Mouse (Mus musculus): ENCODE results near the gene Abcf3. TPM values are rescaled to one million over a fixed set of nuclear protein-coding genes. Genes with fewer than 3 reads are reported as not detected.

Abcf3 gene
- total RNA-seq, 4 experiments from 2014 or later: 62.4 to 85.5 (median 78.0) TPM

GRCm38 (mm10) chr16:20540438-20540837 is 7.9 kb upstream of the Abcf3 start:
- no peak for DNase-seq (ENCODE audit: low spot score)

GRCm38 (mm10) chr16:20545696-20546095 is 2.7 kb upstream of the Abcf3 start:
- DNase-seq (ENCODE audit: low spot score): no peak

- DNase-seq (ENCODE audit: low spot score): no peak
Observed at GRCm38 (mm10) chr16:20547423-20547822, 954 bp upstream of the Abcf3 start.

DNA sequence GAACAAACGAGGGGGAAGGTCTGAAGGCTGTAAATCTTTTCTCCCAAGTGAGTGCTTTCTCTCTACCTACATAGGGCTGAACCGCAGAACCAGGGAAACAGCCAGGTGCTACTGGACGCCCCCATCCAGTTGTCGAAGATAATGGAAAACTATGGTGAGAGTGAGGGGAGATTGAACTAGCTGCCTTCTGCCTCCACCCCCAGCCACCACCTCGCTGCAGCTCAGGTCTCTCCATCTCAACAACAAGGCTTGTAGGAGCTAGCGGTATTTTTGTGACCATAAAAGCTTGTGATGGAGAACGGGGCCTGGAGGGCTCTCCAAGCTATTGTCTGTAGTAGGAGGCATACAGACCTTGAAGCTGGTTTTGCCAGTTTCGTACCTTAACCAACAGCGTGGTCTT is 784 bp downstream of the Abcf3 start:
- no peak for DNase-seq (ENCODE audit: low spot score)

DNA sequence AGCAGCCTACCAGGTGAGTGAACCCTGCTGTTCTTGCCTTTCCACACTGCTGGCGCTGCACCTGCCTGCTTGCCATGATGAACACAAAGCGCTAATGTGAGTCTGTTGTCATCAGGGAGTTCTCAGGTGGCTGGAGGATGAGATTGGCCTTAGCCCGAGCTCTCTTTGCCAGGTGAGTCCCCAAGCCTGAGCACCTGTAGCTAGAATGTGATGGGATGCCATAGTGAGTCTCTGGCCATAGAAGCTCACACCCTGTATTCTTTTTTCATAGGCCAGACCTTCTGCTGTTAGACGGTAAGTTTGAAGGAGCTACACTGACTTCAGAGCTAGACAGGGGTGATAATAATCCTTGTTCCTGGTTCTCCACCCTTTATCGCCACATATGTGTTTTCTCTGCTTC is 3.3 kb downstream of the Abcf3 start:
- DNase-seq (ENCODE audit: low spot score): no peak

- no peak for DNase-seq (ENCODE audit: low spot score)
Observed at GRCm38 (mm10) chr16:20552594-20552993, 4.2 kb downstream of the Abcf3 start.

- DNase-seq (ENCODE audit: low spot score): no peak
Observed at GRCm38 (mm10) chr16:20555000-20555399, 6.6 kb downstream of the Abcf3 start.

DNA sequence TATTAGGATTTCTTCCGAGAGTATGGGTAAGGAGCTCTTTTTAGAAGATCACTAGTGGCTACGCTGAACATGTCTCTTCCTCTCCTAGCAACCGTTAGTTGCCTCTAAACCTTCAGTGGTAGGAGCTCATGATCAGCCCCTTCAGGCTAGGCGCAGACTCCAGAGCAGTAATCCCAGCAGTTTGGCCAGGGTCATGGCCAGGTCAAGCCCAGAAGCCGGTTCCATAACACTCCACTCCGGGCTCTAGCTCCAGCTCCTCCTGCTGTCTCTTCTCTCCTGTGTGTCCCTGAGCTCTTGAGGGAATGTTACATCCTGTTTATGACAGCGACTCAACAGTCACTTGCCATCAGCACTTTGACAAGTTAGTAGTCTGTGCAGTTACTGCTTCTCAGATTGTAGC is 9.0 kb downstream of the Abcf3 start:
- DNase-seq (ENCODE audit: low spot score): no peak

- no peak for DNase-seq (ENCODE audit: low spot score)
Observed at GRCm38 (mm10) chr16:20565075-20565474, 16.7 kb downstream of the Abcf3 start.

DNA sequence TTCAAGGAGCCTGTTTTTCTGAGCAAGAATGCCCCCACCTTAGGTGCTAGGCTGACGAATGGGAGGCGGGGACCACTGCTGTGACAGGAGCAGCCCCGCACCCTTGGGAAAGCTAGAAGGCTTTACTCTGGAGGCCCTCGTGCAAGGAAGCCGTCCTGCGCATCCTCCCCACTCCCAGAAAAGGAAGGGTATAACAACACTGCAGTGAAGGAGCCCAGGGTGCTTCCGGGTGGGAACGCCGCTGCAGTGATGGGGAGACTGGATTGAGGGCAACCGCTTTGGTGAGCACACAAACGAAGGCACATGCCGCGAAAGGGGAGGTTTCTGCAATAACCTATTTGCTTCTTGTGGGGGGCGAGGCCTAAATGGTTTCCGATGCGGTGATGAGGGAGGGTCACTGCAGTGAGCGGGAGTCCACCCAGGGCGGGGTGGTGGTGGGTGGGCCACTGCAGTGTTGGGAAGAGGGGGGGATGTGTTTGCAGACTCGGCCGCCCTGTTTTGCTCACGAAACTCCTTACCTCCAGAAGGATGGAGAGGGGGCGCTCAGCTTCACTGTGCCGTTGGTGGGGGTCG is 41.1 kb downstream of the Abcf3 start, which contains the start of gene Vwa5b2:
TSS of gene Vwa5b2 (plus strand) at position 106 of the 573 bp plus-strand sequence.
- no peak for DNase-seq (ENCODE audit: low spot score)

- DNase-seq (ENCODE audit: low spot score): no peak
Observed at GRCm38 (mm10) chr16:20589939-20590679, 41.7 kb downstream of the Abcf3 start.

DNA sequence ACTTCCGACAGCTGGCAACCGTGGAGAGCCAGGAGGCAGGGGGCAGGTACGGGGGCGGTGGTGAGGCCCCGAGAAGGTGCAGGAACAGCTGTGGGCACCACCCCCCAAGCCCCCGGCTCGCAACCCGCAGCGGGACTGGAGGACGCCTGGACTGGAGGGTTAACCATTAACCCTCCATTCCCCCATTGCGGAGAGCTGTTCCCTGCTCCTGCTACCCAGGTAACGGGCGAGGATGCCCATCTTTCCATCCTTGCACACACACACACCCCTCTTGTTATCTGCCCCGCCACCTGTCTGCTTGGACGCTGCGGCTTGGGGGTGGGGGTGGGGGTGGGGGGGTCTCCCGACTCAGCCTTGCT is 42.3 kb downstream of the Abcf3 start:
- DNase-seq (ENCODE audit: low spot score): no peak

- no peak for DNase-seq (ENCODE audit: low spot score)
Observed at GRCm38 (mm10) chr16:20591076-20591705, 42.8 kb downstream of the Abcf3 start.

DNA sequence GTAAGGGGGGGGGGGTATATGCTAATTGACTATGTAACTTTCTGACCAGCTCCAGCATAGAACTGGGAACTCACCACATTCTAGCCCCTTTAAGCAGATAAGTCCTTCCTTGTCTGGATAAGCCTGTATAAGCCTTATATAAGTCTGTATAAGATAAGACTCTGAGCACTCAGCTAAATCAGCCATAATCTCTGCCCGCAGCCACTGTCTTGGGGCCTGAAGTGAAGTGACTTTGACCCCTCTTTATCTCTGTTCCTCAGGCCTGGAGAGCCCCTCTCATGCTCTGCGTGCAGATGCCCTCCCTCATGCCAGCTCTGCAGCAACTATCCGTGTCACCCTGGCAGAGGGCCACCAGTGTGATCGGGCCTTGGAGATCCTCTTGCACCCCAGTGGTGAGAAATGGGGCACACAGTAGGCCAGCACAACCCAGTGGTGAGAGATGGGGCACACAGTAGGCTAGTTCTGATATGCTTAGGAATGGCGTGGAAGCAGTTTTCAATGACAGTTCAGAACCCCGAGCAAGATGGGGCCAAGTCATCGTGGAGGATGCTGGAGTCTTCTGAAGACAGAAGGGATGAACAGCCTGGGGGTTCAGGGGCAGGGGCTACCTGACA is 46.8 kb downstream of the Abcf3 start:
- DNase-seq (ENCODE audit: low spot score): no peak

DNA sequence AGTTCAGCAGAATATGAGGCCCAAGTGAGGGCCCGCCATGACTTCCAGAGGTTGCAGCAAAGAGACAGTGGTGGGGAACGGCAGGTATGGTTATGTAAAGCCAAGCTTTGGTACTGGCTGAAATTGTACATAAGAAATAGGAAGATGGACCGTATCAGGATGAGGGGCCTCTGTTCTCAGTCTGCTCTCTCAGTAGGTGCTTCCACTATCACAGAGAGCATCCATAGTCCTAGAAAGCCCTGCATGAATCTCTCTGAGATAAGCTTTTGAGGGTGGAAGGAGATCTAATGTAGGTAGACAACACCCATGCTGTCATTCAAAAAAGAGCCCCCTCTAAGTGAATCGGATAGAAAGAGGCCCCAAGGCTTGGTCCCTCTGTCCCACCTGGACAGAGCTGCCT is 47.4 kb downstream of the Abcf3 start:
- DNase-seq (ENCODE audit: low spot score): no peak

DNA sequence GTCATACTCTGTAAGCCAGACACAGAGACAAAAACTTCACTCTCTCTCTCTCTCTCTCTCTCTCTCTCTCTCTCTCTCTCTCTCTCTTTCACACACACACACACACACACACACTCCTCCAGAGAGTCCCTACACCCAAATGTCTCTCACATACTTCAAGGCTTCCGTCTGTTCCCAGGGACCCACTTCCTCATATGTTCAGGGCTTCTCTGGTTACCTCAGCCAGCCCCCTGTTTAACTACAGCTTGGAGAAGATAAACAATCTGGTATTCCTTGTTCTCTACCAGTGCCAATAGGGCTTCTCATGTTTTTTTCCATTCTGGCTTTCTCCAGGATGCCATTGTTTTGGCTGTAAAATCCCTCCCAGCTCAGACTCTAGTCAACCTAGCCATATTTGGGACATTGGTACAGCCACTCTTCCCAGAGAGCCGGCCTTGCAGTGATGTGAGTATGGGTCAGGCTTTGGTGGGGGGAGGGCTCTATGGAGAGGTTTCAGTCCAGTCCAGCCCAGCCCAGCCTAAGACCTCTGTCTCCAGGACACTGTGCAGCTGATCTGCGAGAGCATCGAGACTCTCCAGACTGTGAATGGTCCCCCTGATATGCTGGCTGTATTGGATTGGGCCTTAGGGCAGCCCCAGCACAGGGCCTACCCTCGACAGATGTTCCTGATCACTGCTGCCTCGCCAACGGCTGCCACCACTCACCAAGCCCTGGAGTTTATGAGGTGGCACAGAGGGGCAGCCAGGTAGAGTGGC is 48.5 kb downstream of the Abcf3 start:
- DNase-seq (ENCODE audit: low spot score): no peak

- DNase-seq (ENCODE audit: low spot score): no peak
Observed at GRCm38 (mm10) chr16:20600511-20600910, 52.1 kb downstream of the Abcf3 start.

- DNase-seq (ENCODE audit: low spot score): no peak
Observed at GRCm38 (mm10) chr16:20604705-20605104, 56.3 kb downstream of the Abcf3 start.

DNA sequence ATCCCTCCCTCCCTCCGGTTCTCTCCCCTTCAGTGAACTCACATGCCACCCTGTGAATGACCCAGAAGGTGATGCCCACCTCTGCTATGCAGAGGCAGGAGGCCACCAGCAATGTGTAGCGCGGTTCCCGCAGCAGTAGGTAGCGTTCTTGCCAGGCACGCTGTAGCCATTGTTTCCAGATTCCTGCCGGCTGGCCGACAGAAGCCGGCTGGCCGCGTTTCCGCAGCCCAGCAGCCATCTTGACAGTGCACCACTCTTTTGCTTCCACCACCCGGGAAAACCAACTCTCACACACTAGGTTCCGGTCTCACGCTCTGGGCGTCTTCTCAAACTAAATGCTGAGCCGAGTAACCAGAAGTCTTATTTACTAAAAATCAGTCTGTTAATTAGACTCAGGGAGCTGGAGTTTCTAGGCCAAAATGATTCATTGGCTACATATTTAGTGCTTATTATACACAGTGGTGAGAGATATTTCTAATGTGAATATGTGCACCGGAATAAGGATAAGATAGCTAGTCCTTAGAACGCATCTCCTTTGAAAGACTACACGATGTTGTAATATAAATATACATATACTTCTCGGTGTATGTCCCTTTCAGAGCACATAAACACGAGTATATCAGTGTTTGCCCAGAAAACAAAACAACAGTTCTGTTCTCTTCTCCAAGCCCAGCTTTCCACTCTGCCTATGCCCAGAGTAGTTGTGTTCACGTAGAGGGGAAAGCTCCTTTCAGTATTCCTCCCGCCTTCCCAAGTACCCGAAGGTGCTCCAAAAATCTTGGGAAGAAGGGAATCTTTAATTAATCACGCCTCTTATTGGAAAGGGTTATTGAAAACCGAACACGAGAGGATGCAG is 62.4 kb downstream of the Abcf3 start:
- peak; percentile 78 for DNase-seq (ENCODE audit: low spot score)

Measured in heart, adult 8-10 months (tissue).